Mouse (Mus musculus): ENCODE results near the gene Sept9.

Sept9 gene

GRCm38 (mm10) chr11:117176304-117176703 lies 23.2 kb upstream of the Sept9 start:
- peak; percentile 76 for DNase-seq

GRCm38 (mm10) chr11:117176900-117177299 lies 22.6 kb upstream of the Sept9 start:
- DNase-seq: no peak

DNA sequence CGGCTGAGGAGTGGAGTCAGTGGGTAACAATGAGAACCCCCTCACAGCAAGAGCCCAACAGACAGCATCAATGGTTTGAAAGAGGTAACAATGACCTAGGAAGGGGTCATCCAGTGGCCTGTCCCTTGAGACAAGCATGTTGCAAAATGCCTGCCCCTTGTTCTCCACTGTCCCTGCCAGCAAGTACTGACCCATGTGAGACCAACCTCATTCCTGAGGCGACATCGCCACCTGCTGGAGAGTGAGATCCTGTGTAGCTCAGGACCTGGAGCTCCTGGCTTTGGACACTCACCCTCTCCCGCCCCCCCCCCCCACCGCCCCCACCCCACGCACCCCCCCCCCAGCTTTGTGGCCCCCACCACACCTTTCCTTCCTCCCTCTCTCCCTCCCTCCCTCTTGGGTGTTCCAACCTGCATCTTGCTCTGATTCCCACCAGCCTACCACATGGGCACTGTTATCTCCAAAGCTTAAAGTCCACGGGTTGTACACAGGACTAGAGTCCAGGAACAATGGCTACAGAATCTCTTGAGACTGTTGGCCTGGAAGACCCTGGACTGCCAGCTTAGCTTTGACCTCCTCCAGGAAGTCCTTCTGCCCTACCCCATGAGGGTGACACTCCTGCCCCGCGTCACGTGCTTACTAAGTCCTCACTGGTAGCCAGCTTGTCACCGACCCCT lies 22.0 kb upstream of the Sept9 start:
- peak; percentile 93 for DNase-seq

DNA sequence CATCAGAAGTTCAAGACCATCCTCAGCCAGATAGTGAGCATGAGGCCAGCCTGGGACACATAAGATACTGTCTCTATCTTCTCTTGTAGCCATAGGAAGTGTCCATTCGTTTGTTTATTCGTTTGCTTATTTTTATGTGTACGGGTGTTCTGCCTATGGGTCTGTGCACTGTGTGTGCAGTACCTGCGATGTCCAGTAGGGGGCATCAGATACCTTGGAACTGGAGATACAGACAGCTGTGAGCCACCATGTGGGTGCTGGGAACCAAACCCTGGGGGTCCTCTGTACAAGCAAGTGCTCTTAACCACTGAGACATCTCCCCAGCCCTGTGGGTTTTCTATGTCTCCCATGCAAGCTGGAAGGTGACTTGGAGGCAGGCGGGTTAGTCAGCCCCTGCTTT lies 19.6 kb upstream of the Sept9 start:
- DNase-seq: peak; percentile 41

DNA sequence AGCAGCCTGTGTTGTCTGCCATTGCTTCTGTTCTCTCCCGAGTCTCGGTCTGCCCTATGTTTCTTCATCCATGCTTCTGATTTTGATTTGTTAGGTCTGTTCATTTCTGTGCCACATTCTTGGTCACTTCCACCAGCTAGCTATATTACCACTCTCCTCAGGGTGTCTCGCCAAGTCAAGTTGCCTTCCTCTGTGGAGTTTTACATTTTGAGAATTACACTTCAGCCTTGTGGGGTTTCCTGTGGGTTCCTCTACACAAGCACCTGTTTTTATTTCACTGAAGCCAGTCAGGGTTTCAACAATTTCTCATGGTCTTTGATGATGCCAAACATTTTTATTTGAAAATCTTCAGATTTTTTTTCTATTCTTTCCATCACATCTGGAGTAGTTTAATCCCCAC lies 16.7 kb upstream of the Sept9 start:
- no peak for DNase-seq

DNA sequence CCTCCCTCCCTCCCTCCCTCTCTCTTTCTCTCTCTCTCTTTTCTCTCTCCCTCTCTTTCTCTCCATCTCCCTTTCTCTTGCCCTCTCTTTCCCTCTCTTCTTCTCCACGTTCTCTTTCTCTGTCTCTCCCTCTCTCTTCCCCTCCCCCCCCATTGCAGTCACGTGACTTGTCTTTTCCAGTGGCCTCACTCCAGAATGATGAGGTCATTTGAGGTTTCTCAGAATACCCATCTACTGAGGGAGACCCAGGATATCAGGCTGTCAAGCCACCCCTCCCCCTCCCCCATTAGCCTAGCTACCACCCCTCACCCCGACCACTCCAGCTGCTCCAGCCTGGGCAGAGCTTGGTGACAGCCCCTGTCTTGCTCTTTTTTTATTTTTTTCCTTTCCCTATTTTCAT lies 16.2 kb upstream of the Sept9 start:
- no peak for DNase-seq

DNA sequence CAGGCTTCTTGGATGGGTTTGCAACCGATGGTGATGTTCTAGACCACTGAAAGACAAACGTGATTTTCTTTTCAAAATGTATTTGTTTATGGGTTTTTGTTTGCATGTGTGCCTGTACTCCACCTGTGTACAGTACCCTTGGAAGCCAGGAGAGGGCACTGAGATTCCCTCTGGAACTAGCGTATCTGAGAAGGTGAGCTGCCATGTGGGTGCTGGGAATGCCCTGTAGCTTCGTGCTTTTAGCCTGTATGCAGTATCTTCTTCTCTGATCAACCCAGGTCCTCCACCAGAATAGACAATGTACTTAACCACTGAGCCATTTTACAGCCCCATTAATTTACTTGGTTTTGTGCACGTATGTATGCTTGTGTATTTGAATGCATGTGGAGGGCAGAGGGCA lies 15.6 kb upstream of the Sept9 start:
- no peak for DNase-seq

- DNase-seq: no peak
Observed at GRCm38 (mm10) chr11:117185076-117185933, 14.2 kb upstream of the Sept9 start.

- no peak for DNase-seq
Observed at GRCm38 (mm10) chr11:117191524-117191923, 7.9 kb upstream of the Sept9 start.

DNA sequence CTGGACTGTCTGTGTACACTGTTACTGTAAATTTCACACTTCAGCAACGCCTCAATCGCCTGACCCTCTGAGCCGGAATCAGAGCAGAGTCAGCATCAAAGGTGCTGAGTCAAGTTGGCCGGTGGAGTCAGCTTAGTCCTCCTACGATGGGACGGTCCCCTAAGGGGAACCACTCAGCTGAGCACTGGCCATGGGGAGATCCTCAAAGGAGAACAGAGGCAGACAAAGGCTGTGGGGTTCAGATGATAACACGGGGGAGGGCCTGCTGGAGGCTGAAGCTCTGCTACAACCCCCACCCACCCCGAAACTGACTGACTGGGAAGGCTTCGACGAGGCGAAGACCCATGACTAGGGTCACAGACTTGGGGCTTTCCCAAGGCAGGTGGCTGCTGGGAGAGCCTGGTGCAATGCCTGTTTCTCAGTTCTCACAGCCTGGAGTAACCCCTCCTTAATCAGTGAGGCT lies 5.0 kb upstream of the Sept9 start:
- no peak for DNase-seq

- DNase-seq: no peak
Observed at GRCm38 (mm10) chr11:117195616-117196015, 3.8 kb upstream of the Sept9 start.

- DNase-seq: no peak
Observed at GRCm38 (mm10) chr11:117196681-117197080, 2.8 kb upstream of the Sept9 start.

DNA sequence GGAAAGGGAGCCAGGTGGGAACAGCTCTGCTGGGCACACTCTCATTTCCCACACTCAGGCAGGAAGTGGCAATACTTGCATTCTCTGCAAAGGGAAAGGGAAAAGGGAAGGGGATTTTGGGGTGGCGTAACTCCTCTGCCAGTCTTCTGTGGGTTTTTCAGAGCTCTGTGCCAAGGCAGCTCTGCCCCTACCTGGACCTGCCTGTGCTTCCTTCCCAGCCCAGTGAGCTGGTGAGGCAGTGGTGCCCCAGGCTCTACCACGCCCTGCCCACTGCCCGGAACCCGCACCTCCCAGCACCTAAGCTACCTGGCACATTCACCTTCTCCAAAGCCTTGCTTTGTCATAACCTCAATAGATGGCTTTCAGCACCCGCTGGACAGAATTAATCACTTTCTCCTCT lies 1.3 kb upstream of the Sept9 start:
- no peak for DNase-seq

DNA sequence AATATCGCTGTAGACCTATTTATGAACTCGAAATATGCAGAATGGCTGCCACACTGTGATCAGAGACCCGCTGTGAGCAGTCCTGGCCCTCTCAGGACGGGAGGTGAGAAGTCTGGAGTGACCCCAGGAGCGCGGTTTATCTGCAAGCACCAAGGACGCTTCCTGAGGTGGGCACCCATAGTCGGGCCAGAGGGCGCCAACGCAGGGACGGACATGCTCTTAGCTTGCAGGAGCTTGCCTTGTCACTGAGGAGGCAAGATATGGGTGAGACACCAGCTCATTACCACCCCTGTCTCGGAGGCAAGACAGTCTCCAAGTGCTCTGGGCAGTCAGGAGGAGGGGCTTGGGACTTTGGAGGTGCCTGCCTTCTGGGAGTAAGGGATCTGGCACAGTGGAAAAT lies 2.4 kb downstream of the Sept9 start:
- DNase-seq: no peak

- no peak for DNase-seq
Observed at GRCm38 (mm10) chr11:117204606-117205005, 5.1 kb downstream of the Sept9 start.

DNA sequence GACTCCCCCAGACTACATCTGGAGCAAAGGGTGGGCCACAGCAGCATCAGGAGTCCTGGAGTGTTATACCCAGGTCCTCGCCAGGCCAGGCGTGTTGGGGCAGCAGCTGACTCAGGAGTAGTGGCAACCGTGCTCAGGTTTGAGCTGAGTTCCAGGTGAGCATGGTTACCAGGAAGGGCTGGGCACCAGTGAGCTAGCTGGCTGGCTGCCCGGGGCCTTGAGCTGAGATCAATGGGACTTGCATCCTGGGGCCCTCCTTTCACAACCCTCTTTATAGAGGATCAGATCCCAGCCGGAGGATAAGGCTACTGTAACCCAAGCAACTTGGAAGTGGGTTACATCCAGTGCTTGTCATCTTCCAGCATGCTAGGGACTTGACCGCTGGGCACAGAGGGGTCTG lies 5.6 kb downstream of the Sept9 start:
- DNase-seq: no peak

GRCm38 (mm10) chr11:117205447-117205846 lies 6.0 kb downstream of the Sept9 start:
- DNase-seq: no peak

GRCm38 (mm10) chr11:117207436-117207835 lies 8.0 kb downstream of the Sept9 start:
- DNase-seq: no peak

DNA sequence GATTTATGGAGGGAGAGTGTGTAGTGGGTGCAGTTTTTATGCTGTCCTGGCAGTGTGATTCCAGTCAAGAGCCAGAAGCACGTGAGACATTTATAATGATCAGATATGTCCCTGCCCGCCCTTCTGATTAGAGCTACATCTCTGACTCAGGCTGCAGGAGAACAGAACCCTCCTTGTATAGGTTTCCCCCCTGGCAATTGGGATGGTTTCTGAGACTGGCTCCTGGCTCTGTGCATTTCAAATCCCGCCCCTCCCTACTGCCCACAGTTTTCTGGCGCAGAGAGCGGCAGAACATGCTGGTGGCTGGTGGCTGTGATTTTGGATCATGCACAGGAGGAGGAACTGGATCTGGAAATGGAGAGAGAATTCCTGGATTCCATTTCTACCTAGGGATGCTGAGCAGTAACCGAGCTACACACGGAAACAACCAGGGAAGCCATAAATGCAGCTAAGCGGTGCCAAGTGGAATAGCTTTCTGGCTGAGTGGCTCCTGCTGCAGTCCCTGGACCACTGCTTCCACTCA lies 8.8 kb downstream of the Sept9 start:
- no peak for DNase-seq

DNA sequence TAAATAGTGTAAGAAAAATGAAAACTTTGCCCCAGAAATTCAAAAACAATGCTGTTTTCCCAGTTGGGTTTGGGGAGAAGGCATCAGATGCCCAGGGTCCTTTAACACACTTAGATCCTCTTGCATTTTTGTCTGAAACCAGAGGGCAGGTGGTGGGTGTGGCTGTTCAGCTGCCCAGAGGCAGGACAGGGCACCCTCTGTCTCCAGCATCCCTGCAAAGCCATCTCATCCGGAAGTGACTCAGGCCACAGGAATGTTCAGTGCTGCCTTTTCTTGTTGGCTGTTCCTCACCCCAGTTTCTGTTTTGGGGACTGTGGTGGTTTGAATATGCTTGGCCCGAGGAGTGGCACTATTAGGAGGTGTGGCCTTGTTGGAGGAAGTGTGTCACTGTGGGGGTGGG lies 17.3 kb downstream of the Sept9 start:
- no peak for DNase-seq

- no peak for DNase-seq
Observed at GRCm38 (mm10) chr11:117218070-117218469, 18.6 kb downstream of the Sept9 start.

DNA sequence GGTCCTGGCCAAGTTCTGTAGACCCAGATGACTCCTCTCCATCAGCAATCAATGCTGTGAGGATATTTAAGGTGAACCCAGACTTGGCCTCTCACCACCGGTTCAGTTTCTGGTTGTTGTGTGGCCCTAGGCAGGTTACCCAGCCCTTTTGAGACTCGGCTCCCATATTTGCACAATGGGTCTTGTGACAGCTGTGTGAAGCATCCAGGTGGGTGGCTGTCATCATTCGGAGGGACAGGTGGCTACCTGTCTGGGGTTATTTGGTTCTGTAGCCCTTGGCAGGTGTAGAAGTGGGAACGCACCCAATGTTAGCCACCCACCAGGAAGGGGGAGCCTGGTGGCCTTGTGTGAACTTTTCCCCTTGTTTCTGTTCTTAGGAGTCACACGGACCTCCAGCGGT lies 19.0 kb downstream of the Sept9 start:
- DNase-seq: no peak

- no peak for DNase-seq
Observed at GRCm38 (mm10) chr11:117220777-117221176, 21.3 kb downstream of the Sept9 start.

DNA sequence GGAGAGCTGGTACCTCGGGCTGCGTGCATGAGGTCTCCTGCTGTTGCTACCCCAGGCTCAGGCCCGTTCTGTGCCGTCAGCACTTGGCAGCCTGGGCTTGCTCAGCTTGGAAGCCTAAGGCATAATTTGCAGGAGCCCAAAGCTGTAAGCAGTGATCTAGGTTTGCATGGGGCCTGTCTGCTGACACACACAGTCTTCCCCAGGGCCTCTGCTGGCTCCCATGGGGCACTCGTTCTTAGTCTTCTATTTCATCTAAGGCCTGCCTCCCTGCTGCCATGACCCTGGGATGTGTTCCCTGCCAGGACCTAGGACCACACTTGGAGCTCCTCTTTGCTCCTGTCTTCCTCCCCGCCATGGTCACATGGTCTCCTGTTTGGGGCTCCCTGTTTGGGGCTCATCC lies 21.7 kb downstream of the Sept9 start:
- DNase-seq: no peak
